Mouse (Mus musculus): Measurements from ENCODE around the gene Vmn2r18.

The Vmn2r18 gene

DNA sequence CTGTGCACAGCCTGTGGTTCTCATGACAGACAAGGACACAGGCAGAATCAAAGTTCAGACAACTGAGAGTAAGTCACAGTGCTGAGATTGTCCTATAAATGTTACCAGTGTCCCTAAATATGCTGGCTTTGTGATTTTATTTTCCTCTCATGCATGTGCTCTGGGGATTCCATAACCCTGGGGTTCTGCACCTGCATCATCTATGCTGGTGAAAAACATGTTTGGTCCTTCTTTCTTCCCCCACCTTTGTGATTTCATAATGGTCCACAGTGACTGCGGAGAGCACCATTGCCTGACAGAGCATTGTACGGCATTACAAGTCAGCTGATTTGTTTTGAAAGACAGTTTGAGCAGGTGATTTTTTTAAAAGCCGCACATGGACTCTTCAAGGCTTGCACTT lies at the start of gene Vmn2r18:
Gene Vmn2r18, minus strand, starts transcription at position 101 of the 400 bp plus-strand sequence.
- no peak for DNase-seq (ENCODE audit: low read depth)

DNA sequence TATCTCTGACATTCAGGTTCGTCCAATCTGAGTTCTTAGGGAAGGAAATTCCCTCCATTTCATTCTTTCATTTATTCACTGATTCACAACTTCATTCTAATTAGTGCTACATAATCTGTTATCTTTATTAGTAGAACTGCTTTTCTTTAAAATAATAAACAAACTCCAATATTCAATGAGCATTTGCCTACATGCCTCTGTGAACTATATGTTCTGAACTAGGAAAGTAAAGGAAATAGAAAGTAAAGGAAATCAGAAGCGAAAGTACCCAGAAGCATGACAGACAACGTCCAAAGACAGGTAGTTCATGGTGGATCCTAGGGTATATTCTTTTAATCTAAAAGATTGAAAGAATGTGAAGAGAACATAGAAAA lies 45.6 kb upstream of the Vmn2r18 start:
- DNase-seq (ENCODE audit: low read depth), result no peak

DNA sequence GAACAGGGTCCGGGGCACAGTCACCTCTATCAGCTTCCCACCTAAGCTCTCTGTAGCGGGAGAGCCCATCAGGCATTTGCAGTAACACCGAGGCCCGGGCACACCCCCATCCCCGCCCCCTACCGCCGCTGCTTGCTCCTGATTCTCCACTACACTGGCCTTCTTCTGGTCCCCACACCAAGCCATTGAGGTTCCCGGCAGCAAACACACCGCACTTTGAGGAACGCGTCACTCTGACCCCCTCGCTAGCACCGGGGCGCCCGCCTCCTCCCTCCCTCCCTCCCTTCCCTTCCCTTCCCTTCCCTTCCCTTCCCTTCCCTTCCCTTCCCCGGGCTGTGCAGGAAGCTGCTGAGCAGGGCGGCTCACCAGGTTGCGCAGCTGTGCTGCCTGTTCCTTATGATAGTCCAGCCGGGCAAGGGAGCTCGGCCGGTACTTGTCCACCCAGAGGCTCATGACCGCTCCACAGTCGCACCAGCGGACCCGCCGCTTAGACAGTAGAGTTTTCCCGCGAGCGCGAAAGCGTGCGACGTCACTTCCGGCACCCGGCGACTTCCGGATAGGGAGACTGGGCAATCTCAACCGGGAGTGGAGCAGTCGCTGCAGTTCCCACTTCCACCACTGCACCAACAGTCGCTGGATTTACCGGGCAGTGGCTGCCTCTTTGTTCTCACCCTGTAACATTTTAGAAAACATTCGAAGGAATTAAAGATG lies 45.0 kb upstream of the Vmn2r18 start, which contains the start of gene Rfc3:
Gene Rfc3, minus strand, starts transcription at position 543 of the 711 bp plus-strand sequence.
- DNase-seq (ENCODE audit: low read depth), result peak; percentile 94

DNA sequence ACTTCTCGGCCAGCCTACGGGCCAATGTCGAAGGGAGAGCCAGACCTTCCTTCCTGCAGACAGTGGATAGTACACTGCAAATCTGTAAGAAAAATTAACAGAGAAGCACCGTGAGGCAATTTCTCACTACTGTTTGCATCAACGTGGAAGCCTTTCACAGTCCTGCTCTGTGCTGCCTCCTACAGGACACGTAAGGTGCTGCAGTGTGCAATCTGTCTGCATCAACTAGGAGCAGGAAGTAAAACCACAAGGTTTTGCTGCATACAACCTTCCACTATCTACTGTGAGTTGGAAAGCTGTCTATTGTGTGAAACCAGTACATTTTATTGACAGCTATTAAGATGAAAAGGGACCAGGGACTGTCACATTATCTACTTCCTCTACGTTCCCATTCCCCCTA lies 39.0 kb upstream of the Vmn2r18 start:
- DNase-seq (ENCODE audit: low read depth), result peak; percentile 68

DNA sequence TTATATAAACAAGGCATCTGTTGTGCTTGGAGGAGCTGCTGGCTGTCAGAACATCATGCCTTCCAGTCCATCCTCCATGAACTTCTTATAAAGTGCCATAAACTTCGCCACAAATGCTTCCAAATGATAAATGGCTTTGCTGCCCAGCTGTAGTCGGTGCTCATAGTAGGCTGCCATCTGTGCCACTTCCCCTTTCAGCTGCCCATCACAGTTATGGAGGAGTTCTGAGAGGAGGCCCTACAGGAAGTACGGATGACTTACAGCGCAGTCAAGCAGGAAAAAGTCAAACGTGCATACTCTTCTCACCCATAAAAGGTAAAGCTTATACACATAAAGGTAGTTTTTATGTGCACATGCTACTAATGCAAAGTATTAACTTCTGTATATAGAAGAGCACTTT lies 37.0 kb upstream of the Vmn2r18 start:
- no peak for DNase-seq (ENCODE audit: low read depth)

DNA sequence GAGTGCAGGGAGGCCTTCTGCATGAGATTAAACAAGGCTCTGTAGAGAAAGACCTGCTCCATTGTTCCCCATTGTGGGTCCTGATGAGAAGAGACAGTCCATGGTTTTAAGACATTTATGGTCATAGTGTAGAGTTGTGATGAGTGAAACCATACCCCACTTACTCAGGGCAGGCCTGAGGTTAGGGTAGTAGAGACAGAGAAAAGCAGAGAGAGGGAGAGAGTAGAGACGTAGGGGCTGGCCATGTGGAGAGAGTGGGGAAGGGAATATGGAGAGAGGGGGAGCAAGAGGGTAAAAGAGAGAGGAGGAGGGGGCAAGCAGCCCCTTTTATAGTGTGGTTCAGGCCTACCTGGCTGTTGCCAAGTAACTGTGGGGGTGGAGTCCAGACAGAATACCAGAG lies 36.3 kb upstream of the Vmn2r18 start:
- DNase-seq (ENCODE audit: low read depth), result no peak

DNA sequence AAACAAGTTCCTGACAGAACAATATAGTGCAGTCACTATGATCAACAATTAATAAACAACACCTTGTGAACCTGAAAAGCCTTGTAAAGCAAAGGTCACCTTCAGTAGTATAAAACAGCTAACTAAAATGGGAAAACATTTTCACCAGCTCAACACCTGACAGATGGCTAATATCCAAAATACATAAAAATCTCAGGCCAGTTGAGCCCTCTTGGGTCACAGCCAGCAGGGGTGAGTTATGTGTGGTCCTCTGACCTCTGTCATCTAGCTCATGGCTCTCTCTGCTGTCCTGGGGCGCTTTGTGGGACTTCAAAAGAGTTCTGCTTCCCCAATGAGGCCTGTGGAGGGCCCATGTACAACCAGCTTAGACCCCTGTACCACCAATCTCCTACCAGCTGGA lies 4.1 kb downstream of the Vmn2r18 start:
- DNase-seq (ENCODE audit: low read depth), result no peak

Data from 416B (cell line).